Mouse (Mus musculus) megakaryocyte progenitor cell, adult 5-6 weeks (primary cell): ENCODE results near the gene Tmem242. TPM values are rescaled to one million over a fixed set of nuclear protein-coding genes. Genes with fewer than 3 reads are reported as not detected.

ENCODE experiments used
- ATAC-seq: replicated peaks from 2 replicates; pipeline ENCODE4 v1.8.0; 2016; ENCODE audit warnings: mild to moderate bottlenecking, moderate TSS enrichment, inconsistent platforms; ENCODE audit not compliant: poor library complexity
- total RNA-seq, 2 experiments: library from RNA; stranded (forward) in 1 of 2; stranded (reverse) in 1 of 2; fragments of 157-497, 149-512 nt in 1 of 2; fragments of 200-1000 nt in 1 of 2; gene quantifications; 2 replicates each; pipeline versions ENCODE4 v1.2.3 to v1.2.4; 2015 to 2017

Tmem242 gene
- total RNA-seq, 2 experiments from 2014 or later: 40.3 to 48.6 TPM

DNA sequence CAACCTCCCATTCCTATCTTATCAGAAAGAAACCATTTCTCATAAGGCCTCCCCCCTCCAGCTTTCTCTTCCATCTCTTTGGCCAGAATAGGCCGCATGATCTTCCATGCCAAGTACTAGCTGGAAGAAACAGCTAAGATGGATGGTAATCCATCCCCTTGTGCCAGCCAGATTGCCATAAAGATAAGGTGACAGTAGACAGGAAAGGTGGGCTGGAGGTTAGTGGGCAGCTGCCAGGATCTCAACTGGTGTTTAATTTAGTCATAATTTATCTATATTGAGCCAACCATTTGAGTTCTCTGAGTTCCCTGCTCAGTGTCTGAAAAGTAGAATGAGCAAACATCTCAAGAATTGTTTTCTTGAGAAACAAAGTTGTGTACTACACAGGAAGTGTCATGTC is 54.4 kb downstream of the Tmem242 start:
- ATAC-seq: no peak

DNA sequence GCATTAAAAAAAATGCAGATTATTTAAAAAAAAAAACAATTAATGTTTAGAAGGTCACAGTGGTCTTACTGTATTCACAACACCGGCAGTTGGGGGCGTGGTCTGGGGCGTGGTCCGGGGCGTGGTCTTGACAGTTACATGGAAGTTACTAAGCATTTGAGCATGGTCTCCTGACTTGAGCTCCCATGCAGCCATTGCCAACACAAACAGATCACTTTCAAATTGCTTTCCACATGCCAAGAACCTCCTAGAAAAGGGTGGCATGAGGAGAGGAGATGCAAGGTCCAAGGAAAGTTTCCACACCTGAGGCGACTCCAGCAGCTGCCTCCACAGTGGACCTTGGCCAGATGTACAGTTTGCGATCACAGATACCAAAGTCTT is 62.1 kb downstream of the Tmem242 start:
- peak; percentile 98 for ATAC-seq

- peak; percentile 39; the same call in 1 of the 2 replicates for ATAC-seq
Measured at GRCm38 (mm10) chr17:5377151-5377929, 62.7 kb downstream of the Tmem242 start.

DNA sequence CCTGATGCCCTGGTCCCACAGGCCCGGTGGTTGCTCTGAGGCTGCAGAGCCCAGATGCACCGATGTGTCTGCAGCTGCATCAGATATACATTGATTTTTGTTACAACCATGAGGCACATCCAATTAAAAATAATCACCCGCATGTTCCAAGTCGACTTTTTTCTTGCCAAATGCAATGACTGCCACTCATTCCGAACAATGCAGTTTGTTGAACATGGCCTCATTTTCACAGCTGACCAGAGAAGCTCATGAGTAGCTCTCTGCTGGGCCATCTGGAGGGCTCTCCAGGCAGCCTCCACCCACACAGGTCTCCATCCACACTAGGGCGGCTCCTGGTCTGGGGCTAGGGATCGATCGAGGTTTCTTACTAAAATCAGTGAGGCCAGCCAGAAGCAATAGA is 67.1 kb downstream of the Tmem242 start:
- no peak for ATAC-seq

DNA sequence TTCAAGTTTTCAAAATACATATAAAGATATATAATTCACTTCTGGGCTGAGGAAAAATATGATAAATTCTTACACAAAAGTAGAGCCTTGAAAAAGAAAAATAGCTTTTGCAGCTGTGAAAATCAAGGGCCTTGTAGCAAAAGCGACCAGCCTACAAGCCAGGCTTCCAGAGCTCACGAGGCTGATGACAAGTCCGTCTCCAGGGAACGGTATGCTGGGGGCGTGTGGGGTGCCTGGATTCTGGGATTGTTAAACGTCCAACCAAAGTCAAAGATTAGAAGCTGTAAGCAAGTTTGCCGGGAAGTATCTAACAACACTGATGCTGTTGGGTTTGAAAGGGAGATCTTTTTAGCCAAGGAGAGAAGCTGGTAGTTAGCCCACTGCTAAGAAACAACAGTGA is 68.5 kb downstream of the Tmem242 start:
- ATAC-seq: no peak

- ATAC-seq: no peak
Measured at GRCm38 (mm10) chr17:5371032-5371431, 69.0 kb downstream of the Tmem242 start.

DNA sequence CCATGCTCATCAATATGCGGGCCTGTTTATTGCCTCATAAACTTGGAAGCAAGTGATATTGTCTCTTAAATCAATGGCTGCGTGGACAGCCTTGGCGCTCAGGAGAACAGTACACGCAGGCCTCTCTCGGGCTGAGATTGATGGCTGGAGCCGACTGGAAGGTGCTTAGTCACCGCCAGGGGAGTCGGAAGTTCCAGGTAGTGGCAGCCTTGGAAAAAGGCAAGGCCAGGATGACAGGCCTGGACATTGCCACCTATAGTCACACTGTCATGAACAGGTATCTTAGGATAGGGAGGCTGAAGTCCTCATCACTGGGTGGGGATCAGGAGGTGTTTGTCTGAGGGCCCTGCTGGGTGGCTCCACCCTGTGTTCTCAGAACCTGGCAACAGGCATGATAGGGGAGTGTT is 74.1 kb downstream of the Tmem242 start:
- ATAC-seq: no peak

Other genes starting within 250 kb of the Tmem242 start
- gene Ldhal6b, start 21.5 kb downstream of the Tmem242 start, total RNA-seq (2015): 0.10 and 0.52 TPM in 2 replicates
- 0.57 TPM in 1 of 2 replicates, not detected in the other for gene Ldhal6b, start 21.5 kb downstream of the Tmem242 start, total RNA-seq (2017)
- 2.1 and 2.2 TPM in 2 replicates for gene Zdhhc14, start 52.3 kb upstream of the Tmem242 start, total RNA-seq (2015)
- 1.00 and 1.7 TPM in 2 replicates for gene Zdhhc14, start 52.3 kb upstream of the Tmem242 start, total RNA-seq (2017)